Mouse (Mus musculus) 416B (cell line): ENCODE measurements at regions not wholly inside any gene's neighbourhood (a gene's known extent, or its start where the extent isn't known, plus 50 kb on each side); places are given as distances from the start of the nearest gene placed in this dataset.
A peak's percentile ranks its signal among the peaks of the same experiment; 100 is the strongest.

ENCODE experiments used
- DNase-seq: peaks from one replicate; pipeline ENCODE4 v3.0.0; 2011; ENCODE audit warnings: low read depth

DNA sequence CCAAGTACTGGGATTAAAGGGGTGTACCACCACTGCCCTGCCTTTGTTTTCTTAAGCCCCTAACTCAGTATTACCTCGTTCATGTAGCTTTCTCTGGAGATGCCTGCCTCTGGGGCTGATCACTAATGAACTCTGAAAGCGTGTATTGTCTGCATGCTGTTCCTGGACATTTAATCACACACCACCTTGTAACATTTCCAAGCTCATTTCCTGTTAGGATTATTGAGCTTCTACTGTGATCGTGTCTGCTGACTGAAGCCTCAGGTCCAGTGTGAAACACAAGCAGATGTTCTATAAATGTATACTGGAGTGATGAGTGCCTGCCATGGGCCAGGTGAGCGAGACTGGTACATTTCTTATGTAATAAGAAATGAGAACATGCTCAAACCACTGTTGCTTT is 398.6 kb downstream of the Brinp2 start:
- DNase-seq: no peak

- DNase-seq: no peak
These were observed 391.7 kb downstream of the Brinp2 start for GRCm38 (mm10) chr1:157964461-157964860.

DNA sequence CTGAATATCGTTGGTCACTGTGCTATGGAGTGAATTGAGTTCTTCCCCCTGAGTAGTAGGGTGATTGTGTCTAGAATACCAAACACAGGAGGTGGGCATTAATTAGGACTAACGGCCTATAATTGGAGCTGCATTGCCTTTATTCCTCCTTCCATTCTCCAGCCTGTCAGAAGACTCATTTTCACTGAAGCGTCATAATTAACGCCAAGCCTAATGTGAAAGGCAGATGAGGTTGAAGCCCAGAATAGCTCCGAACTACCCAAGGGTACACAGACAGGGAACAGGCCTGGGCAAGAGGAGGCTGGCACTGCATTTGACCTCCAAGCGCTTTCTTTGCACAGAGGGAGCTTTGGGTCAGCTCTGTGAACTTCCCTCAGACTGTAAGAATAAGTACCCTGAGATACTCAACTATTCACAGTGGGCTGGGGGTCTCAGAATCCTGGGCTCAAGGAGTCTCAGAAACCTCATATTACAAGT is 386.5 kb downstream of the Brinp2 start:
- no peak for DNase-seq

GRCm38 (mm10) chr1:157973373-157974232 is 382.5 kb downstream of the Brinp2 start:
- no peak for DNase-seq

- no peak for DNase-seq
These were observed 381.5 kb downstream of the Brinp2 start for GRCm38 (mm10) chr1:157974656-157975055.

DNA sequence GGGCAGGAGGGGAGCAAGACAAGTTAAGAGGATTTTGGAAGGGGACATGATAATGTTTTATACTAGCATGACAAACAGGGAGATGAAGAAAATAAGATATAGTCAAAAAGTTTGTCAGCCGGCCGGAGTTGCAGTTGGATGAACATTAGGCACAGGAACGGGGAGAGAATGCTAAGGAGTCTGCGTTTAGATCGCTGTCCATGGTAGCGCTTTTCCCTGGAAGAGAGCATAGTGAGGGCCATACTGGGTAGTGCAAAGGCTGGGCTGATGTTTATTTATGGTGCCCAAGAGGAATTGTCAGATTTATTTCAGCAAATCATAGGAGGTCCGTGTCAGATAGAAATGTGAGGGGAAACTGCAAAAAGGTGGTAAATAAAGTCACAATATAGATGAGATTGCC is 337.0 kb downstream of the Brinp2 start:
- DNase-seq: no peak

DNA sequence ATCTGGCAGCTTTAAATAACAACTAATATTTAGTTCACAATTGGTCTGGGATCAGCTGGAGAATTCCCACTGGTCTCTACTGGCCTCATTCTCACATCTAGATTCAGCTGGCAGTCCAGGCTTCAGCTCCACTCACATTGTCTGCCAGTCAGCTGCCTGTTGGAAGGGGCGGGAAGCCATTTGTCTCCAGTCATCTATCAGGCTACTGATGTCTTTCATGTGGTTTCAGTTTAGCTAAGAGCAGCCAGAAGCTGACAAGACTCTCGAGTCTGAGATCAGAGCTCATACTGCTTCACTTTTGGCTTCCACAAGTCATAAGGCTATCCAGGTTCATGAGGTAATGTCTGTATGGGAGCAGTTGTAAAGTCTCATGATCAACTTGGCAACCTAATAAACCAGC is 316.4 kb downstream of the Brinp2 start:
- DNase-seq: no peak

DNA sequence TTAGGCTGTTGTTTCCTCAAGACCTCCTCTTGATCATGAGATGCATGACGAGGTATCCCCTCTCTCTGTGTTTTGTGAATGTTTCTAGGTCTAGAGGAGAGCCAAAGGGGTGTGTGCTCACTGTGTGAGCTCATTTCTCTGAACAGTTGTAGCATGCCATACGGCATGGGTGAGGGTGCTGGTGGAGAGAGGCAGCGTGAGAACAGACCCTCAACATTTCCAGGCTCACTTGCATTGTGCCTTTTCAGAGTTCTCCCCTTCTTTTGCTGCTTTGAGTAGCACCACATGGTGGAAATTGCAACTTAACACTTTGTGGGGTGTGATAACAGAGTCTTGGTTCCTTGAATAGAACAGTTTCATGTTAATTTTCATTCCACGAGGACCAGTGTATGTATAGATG is 315.8 kb downstream of the Brinp2 start:
- DNase-seq: no peak

GRCm38 (mm10) chr1:158052644-158053043 is 303.5 kb downstream of the Brinp2 start:
- DNase-seq: no peak

GRCm38 (mm10) chr1:158054961-158055360 is 301.2 kb downstream of the Brinp2 start:
- no peak for DNase-seq

GRCm38 (mm10) chr1:158056994-158057630 is 299.0 kb downstream of the Brinp2 start:
- peak; percentile 3 for DNase-seq

DNA sequence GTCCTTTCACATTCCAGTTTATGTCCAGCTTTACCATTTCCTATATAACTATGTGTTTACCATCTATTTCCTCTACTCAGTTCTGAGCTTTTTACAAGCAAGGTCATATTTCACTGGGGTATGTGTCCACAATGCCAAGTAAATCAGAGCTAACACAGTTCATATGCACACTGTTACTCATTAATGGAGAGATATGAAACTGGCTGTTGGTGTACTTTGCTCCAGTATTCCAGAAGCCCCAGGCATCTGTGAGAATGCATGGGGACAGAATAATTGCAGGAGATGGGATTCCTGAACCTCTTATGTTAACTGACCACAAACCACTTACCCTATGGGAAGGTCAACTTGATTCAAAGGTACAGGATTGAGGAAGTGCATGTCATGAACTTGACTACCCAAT is 298.3 kb downstream of the Brinp2 start:
- DNase-seq: no peak

DNA sequence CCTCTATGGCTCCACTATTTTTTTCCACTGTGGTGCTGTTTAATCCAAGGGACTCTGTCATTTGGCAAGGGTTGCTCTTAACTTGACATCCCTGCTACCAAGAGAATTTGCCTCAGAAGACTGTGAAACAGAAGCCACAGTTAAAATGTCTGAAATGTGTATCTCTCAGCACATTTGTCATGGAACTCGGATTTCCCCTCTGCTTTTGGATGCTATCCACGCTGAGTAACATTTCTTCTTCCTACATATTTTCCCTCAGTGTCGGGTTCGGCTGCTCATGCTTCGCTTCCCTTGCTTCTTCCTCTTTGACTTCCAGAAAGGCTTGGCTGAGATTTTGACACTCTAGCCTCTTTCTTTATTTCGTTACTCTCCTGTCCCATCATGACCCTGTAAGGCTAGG is 294.1 kb downstream of the Brinp2 start:
- DNase-seq: no peak

GRCm38 (mm10) chr1:158082181-158082580 is 273.9 kb downstream of the Brinp2 start:
- no peak for DNase-seq

DNA sequence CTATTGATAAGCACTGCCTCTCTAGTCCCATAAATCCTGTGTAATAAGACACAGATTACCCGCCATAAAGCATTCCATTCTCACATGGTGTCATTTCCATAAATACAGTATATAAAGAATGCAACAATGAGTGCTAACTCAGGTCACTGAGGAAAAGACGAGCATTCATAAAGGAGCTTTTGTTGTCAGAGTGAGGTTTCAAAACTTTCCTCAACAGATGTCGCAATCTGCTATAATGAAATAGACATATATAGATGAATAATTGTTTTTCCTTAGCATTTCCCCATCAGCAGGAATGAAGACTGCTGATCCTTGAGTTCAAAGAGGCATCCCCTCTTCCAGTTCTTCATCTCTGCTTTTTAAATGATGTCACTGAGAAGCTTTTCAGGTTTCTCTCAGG is 270.3 kb downstream of the Brinp2 start:
- no peak for DNase-seq

- DNase-seq: no peak
These were observed 258.6 kb downstream of the Brinp2 start for GRCm38 (mm10) chr1:158097500-158097899.

DNA sequence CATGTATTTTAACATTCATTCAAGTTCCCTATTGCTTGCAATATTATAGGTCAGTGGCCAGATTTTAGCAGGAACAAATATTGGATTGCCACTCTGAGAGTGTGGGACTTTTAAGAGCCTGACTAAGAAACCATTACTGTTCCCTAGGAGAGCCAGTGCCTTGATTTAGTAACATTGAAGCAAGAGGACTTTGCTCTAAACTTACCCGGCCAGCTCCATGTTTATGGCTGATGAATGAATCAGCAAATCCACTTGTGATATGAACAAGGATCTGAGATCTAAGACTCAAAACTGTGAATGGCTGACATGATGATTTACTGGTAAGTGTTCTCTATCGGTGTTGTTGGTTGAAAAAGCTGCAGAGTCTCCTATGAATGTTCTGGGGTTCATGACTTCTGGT is 236.4 kb downstream of the Brinp2 start:
- no peak for DNase-seq

DNA sequence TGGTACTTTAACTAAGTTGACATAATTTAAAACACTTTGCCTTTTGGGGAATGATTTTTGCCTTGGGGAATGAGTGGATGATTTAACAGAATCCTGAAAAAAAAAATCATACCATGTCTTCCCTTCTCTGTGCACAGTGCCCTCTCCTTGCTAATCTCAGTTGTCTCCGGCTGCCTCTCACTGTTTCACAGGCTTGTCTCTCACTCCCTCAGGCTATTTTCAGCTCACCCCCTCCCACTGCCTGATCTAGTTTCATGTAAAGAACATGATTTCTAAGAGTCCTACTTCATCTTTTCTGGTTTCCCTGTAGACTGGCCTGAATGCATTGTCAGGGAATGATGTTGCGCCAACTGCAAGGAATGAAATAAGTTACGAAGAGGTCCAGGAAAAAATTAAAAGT is 231.2 kb downstream of the Brinp2 start:
- DNase-seq: no peak

DNA sequence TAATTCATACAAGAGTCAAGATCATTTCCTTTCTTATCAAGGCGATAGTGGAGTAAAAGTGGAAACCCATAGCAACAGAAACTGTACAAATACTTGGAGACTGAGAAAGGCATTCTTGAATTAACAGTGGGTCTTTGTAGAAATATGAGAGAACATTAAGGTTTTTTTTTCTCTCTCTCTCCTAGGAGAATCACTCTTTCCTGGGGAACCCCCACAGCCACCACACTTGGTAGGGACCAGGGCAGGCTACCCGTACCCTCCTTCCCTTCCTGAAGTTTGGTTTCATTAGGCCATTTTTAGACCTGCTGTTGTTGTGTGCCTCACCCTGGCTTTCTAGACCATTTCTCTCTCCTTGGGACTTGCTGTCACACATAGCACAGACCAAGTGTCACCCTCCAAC is 229.9 kb downstream of the Brinp2 start:
- DNase-seq: no peak

GRCm38 (mm10) chr1:158129243-158129770 is 226.8 kb downstream of the Brinp2 start:
- DNase-seq: no peak

GRCm38 (mm10) chr1:158147525-158147924 is 208.6 kb downstream of the Brinp2 start:
- DNase-seq: no peak

DNA sequence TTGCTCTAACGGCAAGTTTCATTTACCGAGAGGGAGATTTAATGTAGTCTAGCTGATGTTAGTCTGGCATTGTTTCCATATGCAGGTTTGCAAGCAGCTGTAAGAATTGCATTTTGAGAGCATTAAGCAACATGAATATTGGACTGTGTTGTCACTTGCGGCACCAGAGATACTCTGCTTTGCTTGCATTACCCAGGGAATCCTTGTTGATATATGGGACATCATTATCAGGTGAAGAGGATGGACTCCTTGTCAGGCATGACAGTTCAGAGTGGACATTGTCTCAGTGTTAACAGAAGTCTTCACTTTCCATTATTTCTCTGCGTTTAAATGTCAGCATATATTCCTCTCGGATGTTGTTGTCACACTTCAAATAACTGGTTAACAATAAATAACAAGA is 208.1 kb downstream of the Brinp2 start:
- DNase-seq: no peak

DNA sequence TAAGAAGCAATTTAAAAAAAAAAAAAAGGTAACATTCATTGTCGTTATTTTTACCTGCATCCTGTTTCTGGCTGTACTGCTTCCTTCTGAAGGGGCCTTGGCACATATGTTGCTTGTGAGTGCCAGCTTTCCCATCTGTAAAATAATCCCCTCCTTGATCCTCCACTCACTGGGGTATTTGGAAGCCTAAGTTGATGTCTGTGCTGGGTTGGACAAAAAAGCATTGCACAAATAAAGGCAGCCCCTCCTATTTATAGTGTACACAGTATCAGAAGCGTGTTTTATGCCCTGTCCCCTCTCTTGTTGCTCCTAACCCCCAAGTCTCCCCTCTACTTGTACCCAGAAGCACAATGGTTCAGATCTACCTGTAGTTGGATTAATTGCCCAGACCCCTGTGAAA is 195.0 kb downstream of the Brinp2 start:
- DNase-seq: no peak
